In the genomic region with DNA sequence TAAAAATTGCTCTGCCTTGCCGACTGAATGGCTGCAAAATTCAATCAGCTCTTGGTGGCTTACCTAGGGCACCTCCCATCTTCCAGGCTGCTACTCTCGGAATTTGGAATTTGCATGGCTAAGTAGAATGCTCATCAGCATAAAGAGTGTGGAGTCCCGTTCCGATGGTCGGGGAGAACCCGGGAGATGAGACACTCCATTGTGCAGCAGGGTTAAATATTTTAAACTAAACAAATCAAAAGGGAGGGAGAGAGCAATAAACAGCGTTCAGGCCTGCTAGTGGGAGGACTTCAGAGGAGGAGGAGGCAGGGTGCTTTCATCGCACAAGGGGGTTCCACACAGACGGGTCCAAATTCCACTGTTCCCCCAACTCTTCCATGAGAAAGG, we compare ENCODE assay signal across 7 mouse cellular contexts.
DNase-seq lines count a peak whose midpoint lies in the region; ATAC-seq and TF ChIP-seq lines count a peak whose summit lies in the region.

No protein-coding gene starts in this region.

- peak overlapping the region; percentile 86 for H3K4me2 ChIP-seq in forebrain, embryonic 13.5 days
- peak overlapping the region; percentile 81 for H3K4me2 ChIP-seq in neural tube, embryonic 15.5 days

- no peak for DNase-seq in testis, postnatal 10 days (ENCODE audit: low spot score)
- no peak for DNase-seq in limb, embryonic 10.5 days (ENCODE audit: low spot score)
- no peak for DNase-seq in layer of hippocampus, adult 18-20 months (ENCODE audit: low spot score in 2 of 2)
- DNase-seq in cerebellum, postnatal 25 days: no peak

- H3K36me3 ChIP-seq in testis, adult 2 months (ENCODE audit: control insufficient read depth, insufficient read depth, low read length): no peaks in the 10 kb centered on the region
- 0 out of 2 replicates have a peak, but pooled peaks cover 4% of the 10 kb centered on the region for H3K36me3 ChIP-seq in forebrain, embryonic 13.5 days (ENCODE audit: poor library complexity, severe bottlenecking)
- H3K36me3 ChIP-seq in limb, embryonic 10.5 days: no peaks in the 10 kb centered on the region
- H3K36me3 ChIP-seq in neural tube, embryonic 15.5 days: no peaks in the 10 kb centered on the region

- peak overlapping the region; percentile 72; the same call in 1 of the 2 replicates for H3K4me3 ChIP-seq in testis, adult 2 months (ENCODE audit: control insufficient read depth, low read depth, low read length)
- peak overlapping the region; percentile 43 for H3K4me3 ChIP-seq in forebrain, embryonic 13.5 days
- H3K4me3 ChIP-seq in limb, embryonic 10.5 days: peak overlapping the region; percentile 54
- peak overlapping the region; percentile 40 for H3K4me3 ChIP-seq in neural tube, embryonic 15.5 days (replicated peaks)

- no peak for TF ChIP-seq POLR2A in testis, adult 2 months (IDR thresholded peaks at IDR 0.05; ENCODE audit: control insufficient read depth, low read depth, low read length)

- peak; percentile 52; the same call in 1 of the 2 replicates for ATAC-seq in forebrain, embryonic 13.5 days
- peak; percentile 25; the same call in 1 of the 2 replicates for ATAC-seq in neural tube, embryonic 15.5 days (ENCODE audit: low FRiP score)

- no peaks in the 10 kb centered on the region for H3K9me3 ChIP-seq in forebrain, embryonic 13.5 days (replicated peaks)
- H3K9me3 ChIP-seq in limb, embryonic 10.5 days (replicated peaks): no peaks in the 10 kb centered on the region
- H3K9me3 ChIP-seq in neural tube, embryonic 15.5 days (replicated peaks): no peaks in the 10 kb centered on the region

- TF ChIP-seq CTCF in testis, adult 2 months (IDR thresholded peaks at IDR 0.05; ENCODE audit: control insufficient read depth, insufficient read depth, insufficient replicate concordance, low read depth, low read length): no peak

- no peak overlapping the region for H3K27ac ChIP-seq in testis, adult 2 months (ENCODE audit: control insufficient read depth, insufficient read depth, low read depth, low read length)
- H3K27ac ChIP-seq in forebrain, embryonic 13.5 days: no peak overlapping the region
- no peak overlapping the region for H3K27ac ChIP-seq in limb, embryonic 10.5 days
- no peak overlapping the region for H3K27ac ChIP-seq in neural tube, embryonic 15.5 days (replicated peaks)

- H3K27me3 ChIP-seq in testis, adult 2 months (ENCODE audit: control insufficient read depth, insufficient read depth, low read length): no peaks in the 10 kb centered on the region
- H3K27me3 ChIP-seq in forebrain, embryonic 13.5 days: peaks cover 16% of the 10 kb centered on the region
- H3K27me3 ChIP-seq in limb, embryonic 10.5 days (ENCODE audit: low read depth, poor library complexity, severe bottlenecking): peaks cover 32% of the 10 kb centered on the region
- peaks cover 4% of the 10 kb centered on the region for H3K27me3 ChIP-seq in neural tube, embryonic 15.5 days (replicated peaks)

- peaks cover 5% of the 10 kb centered on the region for H3K4me1 ChIP-seq in testis, adult 2 months (ENCODE audit: control insufficient read depth, insufficient read depth, low read length)
- peaks cover 26% of the 10 kb centered on the region for H3K4me1 ChIP-seq in forebrain, embryonic 13.5 days
- H3K4me1 ChIP-seq in limb, embryonic 10.5 days: peaks cover 18% of the 10 kb centered on the region
- peaks cover 23% of the 10 kb centered on the region for H3K4me1 ChIP-seq in neural tube, embryonic 15.5 days

- whole genome bisulfite sequencing in forebrain, embryonic 13.5 days: 1% methylated on average over 9 of the region's 9 CpGs
- 3% methylated on average over 9 of the region's 9 CpGs for WGBS in limb, embryonic 10.5 days
- WGBS in neural tube, embryonic 15.5 days: 4% methylated on average over 9 of the region's 9 CpGs

- peak overlapping the region; percentile 53; the same call in 1 of the 2 replicates for H3K9ac ChIP-seq in forebrain, embryonic 13.5 days
- peak overlapping the region; percentile 36; the same call in 1 of the 2 replicates for H3K9ac ChIP-seq in neural tube, embryonic 15.5 days (replicated peaks)
